Mouse (Mus musculus) hindbrain, embryonic 14.5 days (tissue): ENCODE measurements around the gene Fbxo34. TPM values are rescaled to one million over a fixed set of nuclear protein-coding genes. Genes with fewer than 3 reads are reported as not detected.

Experiments
- ATAC-seq: fragments of 200-750 bp; cut with Nextera tagmentation; 2 replicates; pipeline ENCODE4 v1.8.0; 2017; ENCODE audit warnings: moderate number of reproducible peaks, mild to moderate bottlenecking, moderate TSS enrichment, moderate library complexity; ENCODE audit not compliant: low FRiP score
- DNase-seq: peaks from one replicate; pipeline ENCODE4 v3.0.0-alpha.2; 2015; ENCODE audit warnings: low spot score
- H3K27ac ChIP-seq: fragments of 300-500 bp; sonication (generic); 2 replicates; pipeline ENCODE4 v1.5.1; 2014; ENCODE audit warnings: mild to moderate bottlenecking, moderate library complexity
- H3K27me3 ChIP-seq: fragments of 300-500 bp; sonication (generic); 2 replicates; pipeline ENCODE4 v1.6.1; 2014; ENCODE audit warnings: mild to moderate bottlenecking, low read length, mixed read lengths; ENCODE audit not compliant: control insufficient read depth, insufficient read depth
- H3K36me3 ChIP-seq: fragments of 300-500 bp; sonication (generic); replicated peaks from 2 replicates; pipeline ENCODE4 v1.6.1; 2014; ENCODE audit not compliant: control insufficient read depth, insufficient read depth
- H3K4me1 ChIP-seq: fragments of 300-500 bp; sonication (generic); replicated peaks from 2 replicates; pipeline ENCODE4 v1.6.1; 2014; ENCODE audit warnings: antibody characterized with exemption, low read length, mixed read lengths; ENCODE audit not compliant: control insufficient read depth, insufficient read depth
- H3K4me2 ChIP-seq: fragments of 300-500 bp; sonication (generic); replicated peaks from 2 replicates; pipeline ENCODE4 v1.6.1; 2014; ENCODE audit warnings: mild to moderate bottlenecking, moderate library complexity
- H3K4me3 ChIP-seq: fragments of 300-500 bp; sonication (generic); replicated peaks from 2 replicates; pipeline ENCODE4 v1.5.1; 2014; ENCODE audit warnings: mild to moderate bottlenecking, low read length
- H3K9ac ChIP-seq: fragments of 300-500 bp; sonication (generic); 2 replicates; pipeline ENCODE4 v1.6.1; 2014
- H3K9me3 ChIP-seq: fragments of 300-500 bp; sonication (generic); 2 replicates; pipeline ENCODE4 v1.6.1; 2016; ENCODE audit warnings: low read length; ENCODE audit not compliant: control insufficient read depth
- WGBS: fragments of 180-500 bp; shearing (Covaris S2); extraction: QIAGEN DNeasy Blood & Tissue Kit; methylation state at CpG from one replicate; pipeline ENCODE4 v1.1.7; 2014; 5-methylcytosine and 5-hydroxymethylcytosine counted together
- polyA plus RNA-seq: library from polyadenylated mRNA; unstranded; fragments of >200 nt; fragmentation: Nextera tagmentation; extraction: Ambion mirVana; gene quantifications from 2 replicates; pipeline ENCODE4 v1.2.1, GENCODE M21; 2014

Fbxo34 gene
- polyA plus RNA-seq, 1 experiment from 2014 or later = 35.3 TPM

DNA sequence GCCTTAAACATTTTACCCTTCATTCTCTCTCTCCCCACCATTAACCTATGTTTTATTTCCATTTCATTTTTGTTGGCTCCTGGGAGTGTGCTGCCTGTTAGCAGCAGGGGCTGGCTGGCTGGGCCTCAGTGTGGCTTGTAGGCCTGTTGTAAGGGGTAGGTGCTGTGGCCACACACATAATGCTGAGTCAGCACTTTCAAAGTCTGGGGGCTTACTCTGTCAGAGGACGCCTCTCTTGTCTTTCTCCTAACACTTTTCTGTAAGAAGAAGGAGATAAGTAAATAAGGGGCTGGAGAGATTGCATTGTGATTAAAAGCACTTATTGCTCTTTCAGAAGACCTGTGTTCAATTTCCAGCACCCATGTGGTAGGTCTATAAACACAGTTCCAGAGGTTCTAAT lies 32.9 kb downstream of the Fbxo34 start:
- no peak for ATAC-seq
- no peak for DNase-seq
- Histone ChIP-seq H3K36me3 (no peaks in the 10 kb centered on the region), H3K9ac (no peak overlapping the region), H3K4me3 (no peak overlapping the region), H3K27me3 (no peaks in the 10 kb centered on the region), H3K9me3 (no peaks in the 10 kb centered on the region), H3K4me1 (0 out of 2 replicates have a peak, but pooled peaks cover 5% of the 10 kb centered on the region), H3K4me2 (no peak overlapping the region), H3K27ac (no peak overlapping the region)
- WGBS = 61% methylated on average over 1 of the region's 1 CpGs

DNA sequence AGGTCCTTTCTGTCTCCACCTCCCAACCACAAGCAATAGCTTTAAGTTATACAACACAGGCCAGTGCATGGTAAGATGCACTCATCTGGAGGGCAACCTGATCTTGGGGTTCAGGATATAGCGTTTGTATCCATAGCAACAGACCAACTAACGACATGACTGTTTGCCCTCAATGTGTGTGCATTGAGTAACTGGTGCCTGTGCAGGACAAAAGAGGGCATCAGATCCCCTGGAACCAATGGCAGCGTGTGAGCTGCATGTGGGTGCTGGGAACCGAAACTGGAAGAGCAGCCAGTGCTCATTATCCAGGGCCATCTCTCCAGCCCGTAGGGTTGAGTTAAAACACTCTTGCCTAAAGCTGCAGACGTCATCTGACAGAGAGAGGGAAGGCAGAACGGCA lies 38.5 kb downstream of the Fbxo34 start:
- 50% methylated on average over 7 of the region's 7 CpGs for WGBS
- DNase-seq (no peak), ATAC-seq (no peak)
- H3K27ac ChIP-seq = no peak overlapping the region
- no peak overlapping the region for H3K9ac ChIP-seq
- no peaks in the 10 kb centered on the region for H3K27me3 ChIP-seq
- no peaks in the 10 kb centered on the region for H3K36me3 ChIP-seq
- no peaks in the 10 kb centered on the region for H3K9me3 ChIP-seq
- H3K4me1 ChIP-seq = peaks cover 16% of the 10 kb centered on the region; the same call in 1 of the 2 replicates
- H3K4me2 ChIP-seq = no peak overlapping the region
- no peak overlapping the region for H3K4me3 ChIP-seq

DNA sequence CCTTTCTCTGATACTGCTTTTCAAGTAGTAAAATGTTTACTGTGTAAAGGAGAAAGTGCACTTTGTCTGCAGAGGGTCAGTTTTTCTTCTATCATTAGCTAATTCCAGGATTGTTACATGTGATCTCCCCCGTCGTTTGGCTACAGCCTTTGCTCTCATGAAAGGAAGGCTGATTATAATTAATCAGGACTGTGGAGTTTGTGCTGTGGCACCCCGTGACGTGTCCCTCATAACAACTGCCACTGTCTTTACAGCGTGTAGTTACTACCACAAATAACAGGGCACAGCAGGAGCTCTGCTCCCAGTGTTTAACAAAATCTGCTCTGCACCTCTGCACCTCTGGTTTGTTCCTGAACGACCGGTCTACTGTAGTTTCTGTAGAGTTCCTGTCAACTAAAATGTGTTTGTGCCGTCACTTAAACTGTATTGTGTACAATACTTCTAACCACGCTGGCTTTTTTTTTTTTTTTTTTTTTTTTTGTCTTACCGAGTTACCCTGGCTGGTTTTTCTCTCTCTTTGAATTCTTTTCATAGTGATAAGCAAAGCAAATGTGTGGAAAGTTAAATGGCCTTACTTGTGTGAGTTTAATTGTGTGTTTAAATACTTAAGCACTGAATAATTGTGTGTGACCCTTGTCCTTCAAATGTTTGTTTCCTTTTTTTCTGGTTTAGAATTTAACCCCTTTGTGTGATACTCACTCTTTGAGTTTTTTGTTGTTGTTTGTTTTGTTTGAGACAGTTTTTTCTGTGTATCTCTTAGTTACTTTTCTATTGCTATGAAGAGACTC lies 39.3 kb downstream of the Fbxo34 start:
- H3K27ac ChIP-seq = 0 out of 2 replicates have a peak overlapping the region, but pooled peaks have one; percentile 43
- ATAC-seq = no peak

DNA sequence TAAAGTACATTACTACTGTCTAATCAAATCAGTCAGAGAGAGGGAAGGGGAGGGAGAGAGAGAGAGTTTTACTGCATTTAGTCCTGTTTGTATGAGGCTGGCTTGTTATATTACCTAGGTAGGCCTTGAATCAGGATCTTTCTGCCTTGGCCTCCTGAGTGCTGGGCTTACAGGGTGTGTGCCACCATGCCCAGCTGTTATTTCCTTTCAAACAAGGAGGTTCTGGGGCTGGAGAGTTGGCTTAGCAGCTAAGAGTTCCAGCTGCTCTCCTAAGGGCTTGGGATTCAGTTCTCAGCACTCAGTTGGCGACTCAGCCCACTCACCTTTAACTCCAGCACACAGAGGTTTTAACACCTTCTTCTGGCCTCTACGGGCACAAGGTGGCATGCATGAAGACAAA lies 40.5 kb downstream of the Fbxo34 start:
- Histone ChIP-seq H3K9ac (no peak overlapping the region), H3K4me1 (peaks cover 14% of the 10 kb centered on the region; the same call in 1 of the 2 replicates), H3K36me3 (no peaks in the 10 kb centered on the region), H3K4me2 (no peak overlapping the region), H3K9me3 (no peaks in the 10 kb centered on the region), H3K27me3 (no peaks in the 10 kb centered on the region), H3K4me3 (no peak overlapping the region), H3K27ac (no peak overlapping the region)
- WGBS = 92% methylated on average over 2 of the region's 2 CpGs
- DNase-seq (no peak), ATAC-seq (no peak)

More for the DNA sequence above, 39.3 kb downstream of the Fbxo34 start:
- DNase-seq = no peak
- Histone ChIP-seq H3K4me1 (peaks cover 14% of the 10 kb centered on the region; the same call in 1 of the 2 replicates), H3K36me3 (no peaks in the 10 kb centered on the region), H3K4me3 (no peak overlapping the region), H3K27me3 (no peaks in the 10 kb centered on the region), H3K9ac (no peak overlapping the region), H3K4me2 (peak overlapping the region; percentile 7; the same call in 1 of the 2 replicates), H3K9me3 (no peaks in the 10 kb centered on the region)
- WGBS = 36% methylated on average over 10 of the region's 10 CpGs

DNA sequence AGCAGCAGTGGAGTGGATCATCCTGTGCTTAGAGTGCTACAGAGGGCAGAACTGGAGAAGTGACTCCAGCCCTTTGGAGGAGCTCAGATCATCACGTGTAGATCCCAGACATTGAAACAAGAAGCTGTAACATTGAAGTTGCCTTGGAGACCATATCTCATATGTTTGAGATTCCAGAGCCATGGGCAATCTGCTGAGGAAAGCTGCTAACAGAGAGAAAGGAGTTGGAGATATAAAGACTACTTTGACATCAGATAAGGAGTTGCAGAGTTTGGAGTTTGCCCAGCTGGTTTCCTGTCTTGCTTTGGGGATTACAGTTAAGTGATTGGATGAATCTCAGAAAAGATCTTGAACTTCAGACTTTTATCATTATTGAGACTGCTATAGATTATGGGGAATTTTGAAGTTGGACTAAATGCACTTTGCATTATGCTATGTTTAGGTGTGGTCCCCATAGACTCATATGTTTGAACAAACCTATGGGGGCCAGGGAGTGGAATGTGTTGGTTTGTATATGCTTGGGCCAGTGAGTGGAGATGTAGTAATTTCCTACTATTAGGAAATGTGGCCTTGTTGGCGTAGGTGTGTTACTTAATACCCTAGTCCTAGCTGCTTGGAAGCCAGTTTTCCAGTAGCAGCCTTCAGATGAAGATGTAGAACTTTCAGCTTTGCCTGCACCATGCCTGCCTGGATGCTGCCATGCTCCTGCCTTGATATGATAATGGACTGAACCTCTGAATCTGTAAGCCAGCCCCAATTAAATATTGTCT lies 43.6 kb downstream of the Fbxo34 start:
- H3K4me3 ChIP-seq = no peak overlapping the region
- no peak overlapping the region for H3K9ac ChIP-seq
- no peak overlapping the region for H3K4me2 ChIP-seq
- WGBS = 90% methylated on average over 2 of the region's 2 CpGs
- ATAC-seq (no peak), DNase-seq (no peak)
- H3K9me3 ChIP-seq = no peaks in the 10 kb centered on the region
- no peak overlapping the region for H3K27ac ChIP-seq
- peaks cover 7% of the 10 kb centered on the region; the same call in 1 of the 2 replicates for H3K4me1 ChIP-seq
- no peaks in the 10 kb centered on the region for H3K36me3 ChIP-seq
- no peaks in the 10 kb centered on the region for H3K27me3 ChIP-seq

DNA sequence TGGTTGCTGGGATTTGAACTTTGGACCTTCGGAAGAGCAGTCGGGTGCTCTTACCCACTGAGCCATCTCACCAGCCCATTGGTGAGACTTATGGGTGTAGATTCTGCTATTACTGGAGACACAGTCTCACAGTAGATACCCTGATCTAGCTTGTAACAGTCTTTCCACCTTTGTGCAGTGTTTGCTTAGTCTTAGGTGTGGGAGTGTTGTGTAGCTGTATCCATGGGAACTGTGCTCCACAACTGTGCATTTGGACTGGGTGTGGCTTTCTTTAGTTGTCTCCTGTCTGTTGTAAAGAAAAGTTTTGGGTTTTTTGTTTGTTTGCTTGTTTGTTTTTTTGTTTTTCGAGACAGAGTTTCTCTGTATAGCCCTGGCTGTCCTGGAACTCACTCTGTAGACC lies 45.7 kb downstream of the Fbxo34 start:
- DNase-seq (no peak), ATAC-seq (no peak)
- Histone ChIP-seq H3K4me2 (no peak overlapping the region), H3K4me3 (no peak overlapping the region), H3K27me3 (no peaks in the 10 kb centered on the region), H3K27ac (no peak overlapping the region), H3K36me3 (no peaks in the 10 kb centered on the region), H3K9ac (no peak overlapping the region), H3K9me3 (no peaks in the 10 kb centered on the region), H3K4me1 (no peaks in the 10 kb centered on the region)
- WGBS = 96% methylated on average over 3 of the region's 3 CpGs

DNA sequence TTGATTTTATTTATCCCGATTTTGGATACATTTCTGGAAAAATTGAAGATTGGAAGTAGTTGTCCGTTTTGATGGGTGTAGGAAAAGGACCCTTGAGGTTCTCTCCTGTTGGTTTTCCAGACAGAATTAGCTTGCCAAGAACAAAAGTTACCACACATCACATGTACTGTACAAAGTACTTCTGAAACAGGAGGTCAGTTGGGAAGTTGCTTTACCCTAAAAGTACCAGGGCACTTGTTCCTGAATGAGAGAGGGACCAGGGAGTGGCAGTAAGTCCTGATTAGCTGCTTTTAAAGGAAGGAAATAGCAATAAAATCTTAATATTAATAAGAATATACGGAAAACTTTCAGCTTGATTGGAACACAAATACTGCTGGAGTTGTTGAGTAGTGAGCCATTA lies 46.9 kb downstream of the Fbxo34 start:
- no peak for ATAC-seq
- H3K27me3 ChIP-seq = no peaks in the 10 kb centered on the region
- H3K9ac ChIP-seq = no peak overlapping the region
- no peaks in the 10 kb centered on the region for H3K9me3 ChIP-seq
- H3K27ac ChIP-seq = no peak overlapping the region
- WGBS = 89% methylated on average over 3 of the region's 3 CpGs
- H3K4me2 ChIP-seq = no peak overlapping the region
- H3K36me3 ChIP-seq = no peaks in the 10 kb centered on the region
- H3K4me1 ChIP-seq = no peaks in the 10 kb centered on the region
- H3K4me3 ChIP-seq = no peak overlapping the region
- DNase-seq = no peak

DNA sequence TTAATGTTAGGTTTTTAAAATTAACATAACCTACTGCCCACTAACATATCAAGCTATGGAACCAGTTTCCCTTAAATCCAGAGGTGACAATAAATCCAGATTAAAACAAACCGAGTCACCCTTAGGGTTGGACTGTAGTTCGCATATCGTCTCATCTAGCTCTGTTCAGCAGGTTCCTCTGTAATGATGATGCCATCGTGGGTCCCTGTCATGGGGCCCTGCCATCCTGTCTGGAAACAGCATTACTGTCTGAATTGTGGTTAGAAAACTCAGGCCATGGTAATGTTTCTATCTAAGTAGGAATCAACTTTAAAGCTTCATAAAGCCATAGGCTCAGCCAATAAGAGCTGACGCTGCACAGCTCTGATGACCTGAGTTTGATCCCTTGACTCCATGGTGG lies 48.4 kb downstream of the Fbxo34 start:
- Histone ChIP-seq H3K9ac (no peak overlapping the region), H3K36me3 (no peaks in the 10 kb centered on the region), H3K4me1 (no peaks in the 10 kb centered on the region), H3K9me3 (no peaks in the 10 kb centered on the region), H3K27me3 (no peaks in the 10 kb centered on the region), H3K27ac (no peak overlapping the region), H3K4me3 (no peak overlapping the region), H3K4me2 (no peak overlapping the region)
- ATAC-seq (no peak), DNase-seq (no peak)
- 69% methylated on average over 5 of the region's 5 CpGs for WGBS

DNA sequence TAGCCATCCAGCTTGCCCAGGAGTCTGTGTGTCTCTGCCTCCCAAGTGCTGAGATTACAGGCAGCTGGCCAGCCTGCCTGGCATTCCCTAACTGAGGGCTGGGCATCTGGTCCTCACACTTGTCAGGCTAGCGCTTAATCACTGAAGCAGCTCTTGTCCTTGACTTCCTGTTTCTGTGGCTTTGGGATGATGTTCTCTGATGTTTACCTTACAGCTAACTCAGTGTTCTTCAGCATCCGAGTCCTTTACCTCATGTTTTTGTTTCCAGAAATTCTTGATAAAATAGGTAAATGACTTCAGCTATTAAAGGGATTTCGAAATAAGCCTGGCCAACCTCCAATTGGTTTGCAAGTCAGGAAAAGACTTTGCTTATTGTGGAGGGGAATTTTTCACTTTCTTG lies 53.8 kb downstream of the Fbxo34 start:
- DNase-seq (no peak), ATAC-seq (no peak)
- Histone ChIP-seq H3K4me1 (no peaks in the 10 kb centered on the region), H3K4me2 (no peak overlapping the region), H3K27ac (no peak overlapping the region), H3K27me3 (no peaks in the 10 kb centered on the region), H3K4me3 (no peak overlapping the region), H3K9ac (no peak overlapping the region), H3K36me3 (no peaks in the 10 kb centered on the region), H3K9me3 (no peaks in the 10 kb centered on the region)
- 94% methylated on average over 3 of the region's 3 CpGs for WGBS
